ENCODE assay signal across 9 mouse cellular contexts in the genomic region with DNA sequence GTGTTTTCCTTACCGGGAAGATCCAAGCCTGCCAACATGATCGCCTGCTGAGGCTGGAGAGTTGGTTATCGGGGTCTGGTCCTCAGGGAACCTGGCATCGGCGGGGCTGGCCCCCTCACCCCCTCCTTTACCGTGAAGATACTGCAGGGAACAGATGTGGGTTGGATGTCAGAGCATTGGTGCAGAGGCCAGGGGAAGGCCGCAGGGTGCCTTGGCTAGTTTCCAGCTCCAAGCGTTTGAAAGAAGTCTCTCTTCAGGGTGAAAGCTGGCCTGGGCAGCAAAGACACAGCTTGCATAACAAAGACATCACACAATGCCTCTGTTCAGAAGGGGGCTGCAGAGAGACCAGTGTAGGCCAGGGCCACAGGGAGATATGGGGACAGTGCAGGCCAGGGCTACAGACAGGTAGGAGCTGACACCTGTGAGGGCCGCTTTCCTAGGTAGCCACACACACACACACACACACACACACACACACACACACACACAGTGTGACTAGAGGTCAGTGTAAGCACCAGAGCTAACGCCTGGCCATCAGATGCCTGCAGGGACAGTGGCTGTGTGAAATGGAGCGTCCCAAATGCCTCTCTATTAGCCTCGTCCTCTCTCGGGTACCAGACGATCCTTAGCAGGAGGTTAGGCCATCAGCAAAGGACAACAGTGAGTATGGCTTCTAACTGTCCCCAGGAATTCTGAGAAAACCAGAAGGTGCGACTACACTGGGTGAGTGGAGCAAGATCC. TPM values are rescaled to one million over a fixed set of nuclear protein-coding genes. Genes with fewer than 3 reads are reported as not detected.
A peak's percentile ranks its signal among the peaks of the same experiment; 100 is the strongest.
DNase-seq lines count a peak whose midpoint lies in the region; ATAC-seq and TF ChIP-seq lines count a peak whose summit lies in the region.
"Had no signal": no experiment of that assay in that cellular context is flagged by ENCODE, and none has a peak within 500 bp of the region (broad histone marks: within the 10 kb centered on the region; RNA-seq: fewer than 3 reads in every experiment).

No protein-coding gene starts in this region.

- peak; percentile 61 for DNase-seq in MN1 (ENCODE audit: low spot score)
- peak; percentile 27 to 55 for DNase-seq in adrenal gland, postnatal 36 days
- peak; percentile 63 to 69 for DNase-seq in frontal cortex, postnatal 10 days (ENCODE audit: low spot score in 2 of 2)
- DNase-seq in left cerebral cortex, adult 9 months (ENCODE audit: low spot score in 2 of 2) = peak; percentile 58 to 80
- no peak for DNase-seq in embryo, embryonic 10.5 days (ENCODE audit: low spot score)

- H3K4me3 ChIP-seq in olfactory bulb, adult 2 months (ENCODE audit: insufficient read depth, low read depth, low read length) = no peak overlapping the region
- H3K4me3 ChIP-seq: stomach, embryonic 15.5 days had no signal

- no peak for TF ChIP-seq CTCF in olfactory bulb, adult 2 months (IDR thresholded peaks at IDR 0.05; ENCODE audit: insufficient read depth, low read depth, low read length)

- peaks cover 20% of the 10 kb centered on the region; the same call in 1 of the 2 replicates for H3K4me1 ChIP-seq in olfactory bulb, adult 2 months (ENCODE audit: control insufficient read depth, insufficient read depth, low read length)

- peak overlapping the region; percentile 76 for H3K27ac ChIP-seq in olfactory bulb, adult 2 months (ENCODE audit: insufficient read depth, low read depth, low read length)
- H3K27ac ChIP-seq: liver, embryonic 14.5 days; stomach, embryonic 15.5 days had no signal

- 44% methylated on average over 15 of the region's 15 CpGs for WGBS in olfactory bulb, adult 2 months

- no peak for TF ChIP-seq POLR2A in olfactory bulb, adult 2 months (IDR thresholded peaks at IDR 0.05; ENCODE audit: insufficient read depth, low read depth, low read length)

- ATAC-seq in megakaryocyte-erythroid progenitor cell, adult 5-6 weeks (replicated peaks; ENCODE audit: low FRiP score, low TSS enrichment, poor library complexity, severe bottlenecking) = no peak

RNA-seq across cellular contexts. Expression of a gene that starts 17.9 kb away (rescaled TPM):
- not detected for total RNA-seq in adrenal gland, postnatal 36 days (2021)
- polyA plus RNA-seq in olfactory bulb, adult 2 months (2012; ENCODE audit: insufficient read depth, insufficient read length, low replicate concordance, missing spikeins) = not detected in 2 replicates
- not detected in 2 replicates for total RNA-seq in megakaryocyte-erythroid progenitor cell, adult 5-6 weeks (2014; fragmentation: Nextera tagmentation)
- not detected in 2 replicates for total RNA-seq in megakaryocyte-erythroid progenitor cell, adult 5-6 weeks (2017)
- polyA plus RNA-seq: liver, embryonic 14.5 days had no signal

RNA-seq across cellular contexts. Expression of a gene that starts 29.0 kb away (rescaled TPM):
- total RNA-seq in adrenal gland, postnatal 36 days (2021) = 1 to 10 TPM; 1.0 to 1.1 TPM
- not detected in 2 replicates for polyA plus RNA-seq in olfactory bulb, adult 2 months (2012; ENCODE audit: insufficient read depth, insufficient read length, low replicate concordance, missing spikeins)
- not detected in 2 replicates for total RNA-seq in megakaryocyte-erythroid progenitor cell, adult 5-6 weeks (2014; fragmentation: Nextera tagmentation)
- total RNA-seq in megakaryocyte-erythroid progenitor cell, adult 5-6 weeks (2017) = not detected in 2 replicates
- polyA plus RNA-seq: liver, embryonic 14.5 days had no signal

RNA-seq across cellular contexts. Expression of a gene that starts 32.8 kb away (rescaled TPM):
- total RNA-seq in adrenal gland, postnatal 36 days (2021) = under 1 TPM in 1 of 2 experiments, not detected in 1; 0.16 TPM
- polyA plus RNA-seq in olfactory bulb, adult 2 months (2012; ENCODE audit: insufficient read depth, insufficient read length, low replicate concordance, missing spikeins) = not detected in 2 replicates
- not detected in 2 replicates for total RNA-seq in megakaryocyte-erythroid progenitor cell, adult 5-6 weeks (2014; fragmentation: Nextera tagmentation)
- not detected in 2 replicates for total RNA-seq in megakaryocyte-erythroid progenitor cell, adult 5-6 weeks (2017)
- polyA plus RNA-seq: liver, embryonic 14.5 days had no signal

RNA-seq across cellular contexts. Expression of a gene that starts 47.9 kb away (rescaled TPM):
- 100 to 1,000 TPM in 1 of 2 experiments, 10 to 100 TPM in 1; 80.9 to 105 TPM for total RNA-seq in adrenal gland, postnatal 36 days (2021)
- polyA plus RNA-seq in olfactory bulb, adult 2 months (2012; ENCODE audit: insufficient read depth, insufficient read length, low replicate concordance, missing spikeins) = not detected in 2 replicates
- total RNA-seq in megakaryocyte-erythroid progenitor cell, adult 5-6 weeks (2014; fragmentation: Nextera tagmentation) = 119 and 156 TPM in 2 replicates
- total RNA-seq in megakaryocyte-erythroid progenitor cell, adult 5-6 weeks (2017) = 28.6 and 33.5 TPM in 2 replicates

RNA-seq across cellular contexts. Expression of a gene that starts 51.1 kb away (rescaled TPM):
- total RNA-seq in adrenal gland, postnatal 36 days (2021) = 10 to 100 TPM; 40.5 to 49.7 TPM
- not detected in 2 replicates for polyA plus RNA-seq in olfactory bulb, adult 2 months (2012; ENCODE audit: insufficient read depth, insufficient read length, low replicate concordance, missing spikeins)
- total RNA-seq in megakaryocyte-erythroid progenitor cell, adult 5-6 weeks (2014; fragmentation: Nextera tagmentation) = not detected in 2 replicates
- total RNA-seq in megakaryocyte-erythroid progenitor cell, adult 5-6 weeks (2017) = not detected in 2 replicates
